Mouse (Mus musculus): ENCODE results near the gene Btbd11.

The Btbd11 gene

DNA sequence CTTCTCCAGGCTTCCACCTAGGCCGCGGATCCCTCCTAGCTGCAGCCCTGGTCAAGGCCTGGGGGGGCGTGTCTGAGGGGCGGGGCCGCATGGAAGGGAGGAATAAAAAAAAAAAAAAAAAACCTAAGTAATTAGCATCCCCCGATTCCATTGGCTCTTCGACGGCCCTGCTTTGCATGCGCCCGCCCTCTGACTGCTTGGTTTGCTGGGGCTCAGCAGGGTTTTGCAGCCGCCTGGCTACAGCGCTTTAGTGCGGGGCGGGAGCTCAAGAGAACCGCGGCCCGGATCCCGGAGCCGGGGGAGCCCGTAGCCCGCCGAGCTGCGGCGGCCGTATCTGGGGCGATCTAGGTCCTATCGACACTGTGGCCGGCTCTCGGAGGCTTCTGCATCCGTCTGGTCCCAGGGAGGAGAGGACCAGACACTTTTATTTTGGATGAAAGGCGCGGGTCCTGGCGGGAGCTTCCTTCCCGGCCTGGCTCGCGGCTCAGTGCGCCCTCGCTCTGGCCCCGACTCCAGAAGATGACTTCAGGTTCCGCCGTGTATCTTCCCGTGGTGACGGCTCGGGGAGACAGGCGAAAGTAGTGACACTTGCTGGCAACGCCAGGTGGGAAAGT is at the start of gene Btbd11:
Gene Btbd11, plus strand, starts transcription at position 210 of the 614 bp plus-strand sequence.
- DNase-seq: peak; percentile 93

DNA sequence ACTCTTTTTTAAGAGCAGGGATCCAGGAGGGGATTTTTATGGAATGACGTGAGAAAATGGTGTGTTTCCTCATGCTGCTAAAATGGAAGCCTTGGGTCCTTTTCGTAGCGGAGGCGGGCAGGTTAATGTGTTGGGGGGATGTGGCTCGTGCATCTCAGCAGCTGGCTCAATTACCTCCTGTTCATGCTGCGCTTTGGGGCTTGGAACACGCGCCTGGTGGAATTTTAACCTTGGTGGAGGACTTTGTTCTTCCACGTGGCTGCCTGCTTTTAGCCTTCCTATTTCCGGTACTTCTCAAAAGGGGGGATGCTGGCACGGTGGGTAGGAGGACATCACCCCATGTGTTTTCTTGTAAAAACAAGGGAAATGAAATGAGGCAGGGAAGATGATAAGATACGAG is 47.9 kb upstream of the Btbd11 start:
- DNase-seq: no peak

DNA sequence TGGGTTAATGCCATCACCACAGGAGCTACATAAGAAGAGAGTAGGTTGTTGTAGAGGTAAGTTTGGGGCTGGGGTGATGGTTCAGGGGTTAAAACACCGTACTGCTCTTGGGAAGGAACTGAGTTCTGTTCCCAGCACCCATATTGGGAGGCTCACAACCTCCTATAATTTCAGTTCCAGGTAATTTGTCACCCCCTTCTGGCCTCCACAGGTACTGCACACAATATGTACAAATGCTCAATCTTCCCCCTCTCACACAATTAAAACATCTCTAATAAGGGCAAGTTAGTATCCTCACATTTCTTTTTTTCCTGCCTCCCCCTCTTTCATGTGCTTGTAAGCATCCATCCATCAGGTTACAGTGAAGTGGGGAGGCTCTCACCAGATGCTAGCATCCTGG is 44.7 kb upstream of the Btbd11 start:
- DNase-seq: no peak

DNA sequence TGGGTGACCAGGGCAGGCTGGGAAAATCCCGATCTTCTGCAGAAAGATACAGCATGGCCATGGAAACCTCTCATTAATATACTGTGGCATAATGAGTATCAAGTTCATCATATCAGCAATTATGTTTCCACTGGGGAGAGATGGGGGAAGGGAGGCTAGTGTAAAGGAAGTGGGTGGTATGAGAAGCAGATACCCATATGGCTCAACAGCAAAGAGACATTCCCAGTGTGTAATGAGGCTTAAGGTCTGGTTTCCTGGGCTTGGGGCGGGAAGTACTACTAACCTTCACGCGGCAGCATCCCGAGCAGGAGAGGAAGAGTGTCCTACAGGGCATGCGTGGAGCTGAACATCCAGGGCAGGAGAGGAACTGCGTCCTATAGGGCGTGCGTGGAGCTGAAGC is 39.4 kb upstream of the Btbd11 start:
- DNase-seq: no peak

DNA sequence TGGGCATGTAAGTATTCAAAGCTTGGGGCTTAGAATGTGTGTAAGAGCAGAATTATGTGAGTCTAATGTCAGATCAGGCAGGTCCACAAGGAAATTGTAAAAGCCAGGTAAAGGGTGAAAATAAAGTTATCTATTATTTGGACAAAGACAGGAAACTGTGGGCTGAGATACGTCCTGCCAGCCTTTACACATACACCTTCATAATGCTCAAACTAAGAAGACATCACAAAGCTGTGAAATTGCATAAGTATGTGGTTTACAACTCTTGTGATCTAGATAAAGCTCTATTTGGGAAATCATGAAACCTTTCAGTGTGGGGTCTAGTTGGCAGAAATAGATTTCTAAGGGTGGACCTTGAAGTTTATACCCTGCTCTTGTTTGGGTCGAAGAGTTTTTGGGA is 34.1 kb upstream of the Btbd11 start:
- no peak for DNase-seq

DNA sequence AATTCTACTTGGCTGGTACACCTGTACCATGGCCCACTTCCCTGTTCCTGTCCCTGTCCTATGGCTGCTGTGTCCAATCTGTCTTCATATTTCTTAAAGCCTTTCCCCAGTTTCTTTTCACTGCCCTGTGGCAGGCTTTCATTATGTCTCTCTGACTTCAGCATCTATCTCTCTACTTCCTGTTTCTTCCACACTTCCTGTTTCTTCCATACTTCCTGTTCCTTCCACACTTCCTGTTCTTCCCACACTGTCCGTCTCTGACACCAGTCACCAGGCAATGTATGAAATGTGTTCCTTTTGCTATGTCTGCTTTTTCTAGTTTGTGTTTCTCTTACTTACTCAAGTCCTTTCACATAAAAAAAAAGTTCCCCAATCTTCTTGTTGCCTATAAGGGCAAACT is 32.3 kb upstream of the Btbd11 start:
- no peak for DNase-seq

DNA sequence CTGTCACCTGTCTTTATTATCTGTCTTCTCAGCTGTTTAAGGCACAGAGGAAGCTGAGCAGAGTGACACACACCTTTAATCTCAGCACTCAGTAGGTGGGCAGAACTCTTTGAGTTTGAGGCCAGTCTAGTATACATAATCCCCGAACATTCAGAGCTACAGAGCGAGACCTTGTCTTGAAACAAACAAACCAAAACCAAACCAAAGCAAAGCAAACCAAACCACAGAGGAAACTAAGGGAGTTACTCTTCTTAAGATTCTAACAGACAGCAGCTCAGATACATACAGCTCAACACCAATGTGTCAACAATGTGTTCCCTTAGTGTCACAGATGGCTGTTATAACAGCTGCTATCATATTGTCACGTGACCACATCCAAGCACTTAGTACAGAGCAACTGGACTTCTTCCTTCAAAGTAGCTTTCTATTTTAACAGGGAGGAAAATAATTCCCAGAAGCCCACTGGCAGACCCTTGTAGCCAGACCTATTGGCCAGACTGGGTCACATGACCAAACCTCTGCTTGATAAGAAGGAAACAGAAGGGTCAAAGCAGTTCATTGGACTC is 27.0 kb upstream of the Btbd11 start:
- no peak for DNase-seq

DNA sequence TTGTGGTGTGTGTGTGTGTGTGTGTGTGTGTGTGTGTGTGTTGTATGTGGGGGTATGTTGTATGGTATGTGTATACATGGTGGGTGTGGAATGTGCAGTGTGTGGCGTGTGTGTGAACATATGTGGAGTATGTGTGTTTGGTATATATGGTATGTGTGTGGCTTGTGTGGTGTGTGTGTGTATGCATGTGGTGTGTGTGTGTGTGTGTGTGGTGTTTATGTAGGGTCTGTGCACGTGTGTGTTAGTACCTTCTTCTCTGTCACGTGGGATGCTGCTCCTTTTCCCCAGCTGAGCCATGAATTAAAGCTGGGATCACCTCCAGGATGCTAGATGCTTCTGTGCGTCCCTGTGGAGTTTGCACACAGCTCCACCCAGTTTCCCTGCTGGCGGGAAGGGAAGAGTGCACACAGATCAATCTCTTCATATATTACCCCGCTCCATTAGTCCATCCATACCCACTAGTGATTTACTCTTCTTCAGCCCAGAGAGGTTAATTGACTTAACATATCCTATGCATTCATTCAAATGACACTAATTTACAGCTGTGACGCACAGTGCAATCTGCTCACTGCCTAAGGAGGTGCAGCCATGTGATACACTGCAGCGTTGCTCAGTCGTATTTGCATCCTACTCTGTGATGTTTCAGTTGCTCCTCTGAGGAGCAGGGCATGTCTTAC is 23.7 kb upstream of the Btbd11 start:
- DNase-seq: no peak

DNA sequence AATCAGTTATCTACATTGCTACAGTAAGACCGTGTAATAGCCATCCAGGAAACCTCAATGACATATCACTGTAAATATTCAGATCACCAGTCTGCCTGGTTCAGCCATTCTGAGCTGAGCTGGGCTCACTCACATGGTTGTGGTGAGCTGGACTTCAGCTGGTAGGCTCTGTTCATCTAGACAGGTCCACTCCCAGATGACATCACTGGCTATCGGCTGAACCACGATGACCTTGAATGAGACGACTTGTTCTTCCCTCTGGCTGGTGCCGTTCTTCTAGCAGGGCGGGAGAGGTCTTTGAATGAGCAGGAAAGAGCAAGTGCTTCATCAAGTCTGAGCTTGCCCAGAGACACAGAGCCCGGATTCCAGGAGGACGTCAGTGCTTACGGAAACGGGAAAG is 19.7 kb upstream of the Btbd11 start:
- no peak for DNase-seq

DNA sequence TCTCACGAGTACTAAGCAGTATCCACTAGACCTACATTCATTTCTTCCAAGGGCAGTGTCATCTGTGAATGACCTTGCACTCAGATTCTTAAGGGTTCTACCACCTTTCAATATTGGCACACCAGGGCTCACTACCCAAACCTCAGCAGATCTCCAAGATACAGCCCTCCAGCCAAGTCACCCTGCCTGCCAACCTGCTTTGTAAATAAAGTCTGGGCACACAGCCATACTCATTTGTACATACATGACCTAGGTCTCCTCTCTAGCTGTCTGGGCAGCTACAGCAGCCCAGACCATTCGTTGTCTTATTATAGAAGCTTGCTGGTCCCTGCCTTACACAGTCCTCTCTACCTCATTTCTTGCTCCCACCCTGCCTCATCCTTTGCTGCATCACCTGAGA is 15.3 kb upstream of the Btbd11 start:
- DNase-seq: peak; percentile 56

DNA sequence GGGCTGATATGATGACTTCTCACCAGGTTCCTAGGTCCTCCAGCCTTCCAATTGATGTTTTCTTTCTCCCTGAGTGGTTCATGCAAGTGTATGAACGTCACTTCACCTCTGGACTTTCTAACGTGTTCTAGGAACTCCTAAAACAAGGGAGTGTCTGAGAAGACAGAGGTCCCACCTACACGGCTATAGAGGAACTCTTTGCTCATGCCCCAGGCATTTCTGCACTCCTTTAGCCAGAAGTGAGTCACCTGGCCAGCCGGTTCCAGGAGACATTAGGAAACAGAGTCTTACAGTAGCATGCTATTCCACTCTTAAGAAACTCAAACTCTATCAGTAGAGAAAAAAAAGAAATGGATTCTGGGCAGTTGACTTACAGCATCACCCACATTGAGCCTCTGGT is 14.5 kb upstream of the Btbd11 start:
- DNase-seq: no peak

DNA sequence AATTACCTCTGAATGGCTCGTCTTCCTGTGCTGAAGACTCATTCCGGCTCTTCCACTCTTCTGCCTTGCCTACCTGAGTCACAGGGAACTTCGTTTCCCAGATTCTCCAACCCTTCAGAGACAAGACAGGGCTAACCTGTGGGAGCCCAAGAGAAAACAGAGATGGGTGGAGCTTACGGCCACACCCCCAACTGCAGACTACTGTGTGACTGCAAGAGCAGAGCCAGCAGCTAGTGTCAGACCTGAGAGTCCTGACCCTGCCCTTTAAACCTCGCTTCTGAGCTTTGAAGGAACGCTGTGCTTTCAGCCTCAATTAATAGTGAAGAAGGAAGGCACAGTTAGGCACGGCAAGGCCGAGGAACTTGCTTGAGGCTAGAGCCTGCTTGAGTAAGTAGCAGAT is 7.6 kb upstream of the Btbd11 start:
- DNase-seq: no peak

DNA sequence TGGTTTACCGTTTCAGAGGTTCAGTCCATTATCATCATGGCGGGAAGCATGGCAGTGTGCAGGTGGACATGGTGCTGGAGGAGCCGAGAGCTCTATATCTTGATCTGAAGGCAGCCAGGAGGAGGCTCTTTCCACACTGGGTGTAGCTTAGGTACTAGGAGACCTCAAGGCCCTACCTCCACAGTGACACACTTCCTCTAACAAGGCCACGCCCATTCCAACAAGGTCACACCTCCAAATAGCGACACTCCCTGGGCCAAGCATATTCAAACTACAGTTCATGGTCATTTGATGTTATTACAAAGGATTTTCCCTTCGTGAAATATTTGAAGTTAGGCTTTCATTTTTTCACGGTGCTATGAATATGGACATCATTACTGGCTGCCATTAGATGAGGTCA is 3.6 kb upstream of the Btbd11 start:
- DNase-seq: no peak

DNA sequence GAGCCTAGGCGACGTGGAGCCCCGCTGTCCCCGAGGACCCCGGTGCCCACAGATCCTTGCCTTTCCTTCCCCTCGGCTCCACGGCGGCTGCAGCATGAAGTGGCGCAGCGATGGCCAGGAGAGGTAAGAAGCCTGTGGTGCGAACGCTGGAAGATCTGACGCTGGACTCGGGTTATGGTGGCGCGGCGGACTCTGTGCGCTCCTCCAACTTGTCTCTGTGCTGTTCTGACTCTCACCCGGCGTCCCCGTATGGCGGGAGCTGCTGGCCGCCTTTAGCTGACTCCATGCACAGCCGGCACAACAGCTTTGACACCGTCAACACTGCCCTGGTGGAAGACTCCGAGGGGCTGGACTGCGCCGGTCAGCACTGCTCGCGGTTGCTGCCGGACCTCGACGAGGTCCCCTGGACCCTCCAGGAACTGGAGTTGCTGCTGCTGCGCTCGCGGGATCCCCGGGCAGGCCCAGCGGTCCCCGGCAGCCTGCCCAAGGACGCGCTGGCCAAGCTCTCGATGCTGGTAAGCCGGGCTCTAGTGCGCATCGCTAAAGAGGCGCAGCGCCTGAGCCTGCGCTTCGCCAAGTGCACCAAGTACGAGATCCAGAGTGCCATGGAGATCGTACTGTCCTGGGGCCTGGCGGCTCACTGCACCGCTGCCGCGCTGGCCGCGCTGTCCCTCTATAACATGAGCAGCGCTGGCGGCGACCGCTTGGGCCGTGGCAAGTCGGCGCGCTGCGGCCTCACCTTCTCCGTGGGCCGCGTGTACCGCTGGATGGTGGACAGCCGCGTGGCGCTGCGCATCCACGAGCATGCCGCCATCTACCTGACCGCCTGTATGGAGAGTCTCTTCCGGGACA is 831 bp downstream of the Btbd11 start:
- DNase-seq: no peak

DNA sequence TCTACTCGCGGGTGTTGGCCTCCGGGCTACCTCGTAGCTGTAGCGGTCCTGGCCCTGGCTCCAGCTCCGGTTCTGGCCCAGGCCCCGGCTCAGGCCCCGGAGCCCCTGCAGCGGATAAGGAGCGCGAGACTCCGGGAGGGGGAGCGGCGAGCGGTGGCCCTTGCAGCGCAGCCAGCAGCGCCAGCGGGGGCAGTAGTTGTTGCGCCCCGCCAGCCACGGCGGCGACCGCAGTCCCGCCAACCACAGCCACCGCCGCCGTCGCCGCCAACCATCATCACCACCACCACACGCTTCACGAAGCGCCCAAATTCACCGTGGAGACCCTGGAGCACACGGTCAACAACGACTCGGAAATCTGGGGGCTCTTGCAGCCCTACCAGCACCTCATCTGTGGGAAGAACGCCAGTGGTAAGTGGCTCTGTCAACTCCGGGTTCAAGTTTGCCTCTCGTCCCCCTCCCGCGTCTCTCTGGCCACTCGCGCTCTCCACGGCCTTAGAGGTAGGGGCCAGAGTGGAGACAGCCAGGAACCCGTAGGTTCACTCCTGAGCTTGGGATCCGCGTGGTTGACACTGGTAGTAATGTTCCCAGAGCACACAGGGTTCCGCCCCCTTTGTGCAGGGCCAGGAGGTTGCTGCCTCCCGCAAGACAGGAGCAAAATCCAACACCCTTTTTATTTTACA is 1.6 kb downstream of the Btbd11 start:
- no peak for DNase-seq

DNA sequence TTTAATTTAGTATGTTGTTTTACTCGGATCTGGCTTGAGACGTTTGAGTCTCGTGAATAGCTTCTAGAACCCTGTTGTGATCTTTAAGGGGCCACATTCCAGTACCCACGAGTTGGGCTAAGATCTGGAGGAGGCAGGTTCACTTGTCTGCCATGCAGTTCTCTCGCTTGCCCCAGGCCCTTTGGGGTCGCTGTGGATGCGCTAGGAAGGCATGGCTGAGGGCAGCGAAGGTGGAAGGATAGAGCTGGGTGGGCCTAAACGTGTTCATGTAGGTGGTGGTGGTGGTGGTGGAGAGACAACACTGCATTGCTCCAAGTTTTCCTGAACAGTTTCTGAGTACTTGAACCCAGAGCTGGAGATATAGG is 2.1 kb downstream of the Btbd11 start:
- DNase-seq: no peak

DNA sequence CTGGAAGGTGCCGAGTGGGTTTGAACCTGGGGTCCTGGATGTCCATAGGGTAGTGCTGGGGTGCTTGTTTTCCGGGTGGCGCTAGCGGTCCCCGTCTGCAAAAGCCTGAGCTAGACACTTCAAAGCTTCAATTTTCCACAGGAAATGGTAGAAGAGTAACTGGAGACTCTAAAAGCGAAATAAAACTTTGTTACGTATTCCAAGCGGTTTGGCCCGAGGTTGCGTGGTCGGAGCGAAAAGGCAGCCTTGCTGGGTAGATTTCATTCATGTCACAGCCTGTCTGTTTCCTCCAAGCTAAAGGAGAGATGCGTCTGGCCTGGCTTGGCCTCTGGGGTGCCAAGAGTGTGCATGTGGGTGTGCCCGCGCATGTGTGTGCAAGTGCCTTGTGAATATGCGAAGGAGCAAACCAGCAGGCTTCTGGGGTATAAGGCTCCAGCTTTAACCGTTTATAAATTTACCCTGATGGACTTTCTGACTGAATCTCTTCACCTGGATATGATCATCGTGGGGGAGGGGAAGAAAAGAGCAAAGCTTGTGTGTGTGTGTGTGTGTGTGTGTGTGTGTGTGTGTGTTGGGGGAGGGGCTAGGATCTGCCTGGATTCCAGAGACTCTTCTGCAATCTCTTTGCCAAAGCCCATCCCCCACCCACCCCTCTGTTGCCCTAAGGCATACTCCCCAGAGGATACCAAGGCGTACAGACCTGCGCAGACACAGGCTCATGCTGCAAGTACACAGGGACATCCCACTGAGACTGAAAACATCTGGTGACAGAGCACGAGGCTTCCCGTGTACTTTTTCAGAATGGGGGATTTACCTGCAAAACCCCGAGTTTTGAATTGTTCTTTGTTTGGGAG is 2.9 kb downstream of the Btbd11 start:
- no peak for DNase-seq

DNA sequence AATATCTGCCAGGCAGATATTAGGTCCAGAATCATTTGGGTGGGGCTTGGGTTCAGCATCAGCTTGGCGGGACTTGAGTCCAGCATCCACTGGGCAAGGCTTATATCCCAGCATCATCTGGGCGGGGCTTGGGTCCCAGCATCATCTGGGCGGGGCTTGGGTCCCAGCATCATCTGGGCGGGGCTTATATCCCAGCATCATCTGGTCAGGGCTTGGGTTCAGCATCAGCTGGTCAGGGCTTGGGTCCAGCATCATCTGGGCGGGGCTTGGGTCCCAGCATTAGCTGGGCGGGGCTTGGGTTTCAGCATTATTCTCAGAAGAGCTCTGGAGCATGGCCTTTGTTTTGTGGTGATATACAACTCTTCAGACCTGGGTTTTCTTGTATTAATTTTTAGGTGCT is 6.4 kb downstream of the Btbd11 start:
- DNase-seq: no peak

DNA sequence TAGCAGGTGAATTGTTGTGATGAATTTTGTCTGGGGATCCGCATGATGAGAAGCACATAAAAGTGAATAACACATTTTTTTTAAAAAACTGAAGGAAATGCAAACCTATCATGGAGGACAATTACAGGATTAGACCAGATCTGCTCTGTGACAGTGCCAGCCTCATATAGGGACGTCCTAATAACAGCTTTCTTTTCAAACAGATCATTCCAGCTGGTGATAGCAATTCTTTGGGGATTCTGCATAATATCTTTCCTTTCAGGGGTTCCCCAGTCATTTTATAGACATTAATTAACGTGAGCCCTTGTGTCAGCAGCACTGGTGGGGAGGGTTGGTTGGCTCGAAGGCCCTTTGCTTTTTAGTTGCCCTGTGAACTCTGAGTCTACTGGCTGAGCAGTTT is 7.9 kb downstream of the Btbd11 start:
- DNase-seq: no peak

DNA sequence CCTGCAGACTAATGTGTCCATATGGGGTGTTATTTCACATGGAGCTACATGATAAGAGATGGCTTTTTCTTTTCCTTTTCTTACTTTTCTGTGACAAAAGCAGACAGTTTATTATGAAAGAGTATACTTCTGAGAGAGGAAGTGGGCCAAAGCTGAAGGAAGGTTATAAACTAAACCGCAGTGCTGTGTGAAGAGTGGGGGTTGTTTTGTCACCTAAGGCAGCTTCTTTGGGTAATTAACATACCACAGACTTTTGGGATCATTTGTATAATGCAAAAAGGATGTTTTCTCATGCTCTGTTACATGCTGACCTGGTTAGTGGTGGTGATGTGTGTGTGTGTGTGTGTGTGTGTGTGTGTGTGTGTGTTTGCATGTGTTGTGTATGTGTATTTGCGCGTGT is 24.5 kb downstream of the Btbd11 start:
- DNase-seq: no peak

DNA sequence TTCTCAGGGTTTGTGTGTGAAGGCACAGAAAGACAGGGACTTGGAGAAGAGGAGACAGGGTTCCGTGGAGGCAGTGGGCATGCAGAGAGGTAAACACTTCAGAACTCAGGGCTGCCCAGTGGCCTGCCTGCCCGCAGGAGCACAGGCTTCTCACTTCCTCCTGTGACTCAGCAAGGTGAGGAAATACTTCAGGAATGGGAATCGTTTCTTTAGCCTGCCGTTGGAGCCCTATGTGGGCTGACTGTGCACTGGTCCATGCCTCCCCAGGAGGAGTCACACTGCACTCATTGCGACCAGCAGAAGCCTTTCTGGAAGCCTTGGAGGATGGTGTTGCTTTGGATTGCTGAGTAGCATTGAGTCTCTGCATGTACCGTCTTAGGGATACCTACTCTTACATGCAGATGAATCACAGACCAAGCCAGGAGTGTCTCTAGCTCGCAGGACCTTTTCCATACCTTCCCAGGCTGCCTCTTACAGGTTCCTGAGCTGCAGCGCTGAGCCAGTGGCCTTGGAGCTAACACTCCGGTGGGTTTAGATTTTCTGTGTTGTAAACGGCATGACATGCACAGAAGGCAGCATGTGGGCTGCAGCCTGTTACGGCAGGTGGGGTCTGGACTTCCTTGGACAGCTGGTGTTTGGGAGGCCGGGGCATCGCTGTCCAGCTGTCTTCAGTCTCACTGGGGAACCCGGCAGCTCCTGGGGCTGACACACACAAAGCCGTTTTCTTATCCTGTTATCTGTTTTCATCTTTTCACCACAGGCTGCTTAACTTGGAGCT is 34.4 kb downstream of the Btbd11 start:
- DNase-seq: no peak

DNA sequence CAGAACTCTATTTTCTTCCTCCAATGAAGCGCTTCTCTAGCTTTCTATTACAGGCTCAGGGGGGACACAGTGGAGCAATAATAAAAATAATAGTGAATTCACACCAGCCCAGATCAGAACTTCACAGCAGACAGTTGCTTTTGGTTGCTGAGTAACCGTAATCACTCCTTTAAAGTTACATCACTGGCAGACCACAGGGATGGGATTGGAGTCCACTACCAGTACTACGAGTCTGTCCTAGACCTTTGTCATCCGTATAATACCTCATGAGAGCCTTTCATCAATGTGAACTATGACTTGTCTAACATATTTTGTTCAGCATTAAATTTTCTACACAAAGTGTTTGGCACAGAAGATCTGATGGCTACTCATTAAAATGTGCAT is 35.0 kb downstream of the Btbd11 start:
- no peak for DNase-seq
